Mouse (Mus musculus) adrenal gland, postnatal 0 days (tissue): ENCODE results near the gene Crebzf. TPM values are rescaled to one million over a fixed set of nuclear protein-coding genes. Genes with fewer than 3 reads are reported as not detected.

Experiments
- polyA plus RNA-seq: library from polyadenylated mRNA; unstranded; fragments of >200 nt; fragmentation: Nextera tagmentation; extraction: Ambion mirVana; gene quantifications from 2 replicates; pipeline ENCODE4 v1.2.1, GENCODE M21; 2015

The Crebzf gene
- polyA plus RNA-seq: 29.1 and 32.1 TPM in 2 replicates

GRCm38 (mm10) chr7:90442518-90443080 lies at the start of gene Crebzf:
Gene Crebzf, plus strand, starts transcription at chr7:90442729.

GRCm38 (mm10) chr7:90426020-90427001 lies 16.2 kb upstream of the Crebzf start, which contains the start of gene Ccdc89:
Gene Ccdc89, plus strand, starts transcription at chr7:90426577.

DNA sequence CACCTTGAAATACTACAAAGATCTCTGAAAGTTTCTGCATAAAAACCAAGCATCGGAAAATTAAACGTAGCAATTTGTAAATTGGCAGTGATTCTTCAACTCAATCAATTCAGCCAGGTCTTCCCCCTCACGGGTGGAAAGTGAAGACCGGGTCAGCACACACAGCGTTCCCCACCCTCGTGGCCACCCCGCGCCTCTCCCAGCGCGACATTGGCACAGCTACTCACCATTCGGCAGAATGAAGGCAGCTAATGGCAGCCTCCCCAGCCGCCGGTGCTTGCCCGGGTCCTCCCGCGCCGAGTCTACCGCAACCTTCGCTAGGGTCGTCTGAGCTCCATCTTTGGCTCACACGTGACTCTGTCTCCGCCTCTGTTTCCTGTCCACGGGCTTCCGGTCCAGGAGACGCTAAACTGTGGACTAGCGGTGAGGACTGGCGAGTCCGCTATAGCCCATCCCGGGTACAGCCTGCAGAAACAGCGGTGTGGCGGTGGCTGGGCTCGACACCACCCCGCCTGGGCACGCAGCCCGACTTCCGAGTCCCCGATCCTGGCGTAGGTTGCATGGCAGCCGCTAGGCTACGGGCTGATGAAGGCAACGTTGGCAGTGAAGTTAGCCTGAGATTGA lies 14.4 kb downstream of the Crebzf start, which contains the start of gene Tmem126a:
Gene Tmem126a (minus strand): TSS at position 385 of the 624 bp plus-strand sequence.

GRCm38 (mm10) chr7:90475793-90476312 lies 33.3 kb downstream of the Crebzf start, which contains the start of gene Tmem126b:
Gene Tmem126b, minus strand, starts transcription at chr7:90476001.

DNA sequence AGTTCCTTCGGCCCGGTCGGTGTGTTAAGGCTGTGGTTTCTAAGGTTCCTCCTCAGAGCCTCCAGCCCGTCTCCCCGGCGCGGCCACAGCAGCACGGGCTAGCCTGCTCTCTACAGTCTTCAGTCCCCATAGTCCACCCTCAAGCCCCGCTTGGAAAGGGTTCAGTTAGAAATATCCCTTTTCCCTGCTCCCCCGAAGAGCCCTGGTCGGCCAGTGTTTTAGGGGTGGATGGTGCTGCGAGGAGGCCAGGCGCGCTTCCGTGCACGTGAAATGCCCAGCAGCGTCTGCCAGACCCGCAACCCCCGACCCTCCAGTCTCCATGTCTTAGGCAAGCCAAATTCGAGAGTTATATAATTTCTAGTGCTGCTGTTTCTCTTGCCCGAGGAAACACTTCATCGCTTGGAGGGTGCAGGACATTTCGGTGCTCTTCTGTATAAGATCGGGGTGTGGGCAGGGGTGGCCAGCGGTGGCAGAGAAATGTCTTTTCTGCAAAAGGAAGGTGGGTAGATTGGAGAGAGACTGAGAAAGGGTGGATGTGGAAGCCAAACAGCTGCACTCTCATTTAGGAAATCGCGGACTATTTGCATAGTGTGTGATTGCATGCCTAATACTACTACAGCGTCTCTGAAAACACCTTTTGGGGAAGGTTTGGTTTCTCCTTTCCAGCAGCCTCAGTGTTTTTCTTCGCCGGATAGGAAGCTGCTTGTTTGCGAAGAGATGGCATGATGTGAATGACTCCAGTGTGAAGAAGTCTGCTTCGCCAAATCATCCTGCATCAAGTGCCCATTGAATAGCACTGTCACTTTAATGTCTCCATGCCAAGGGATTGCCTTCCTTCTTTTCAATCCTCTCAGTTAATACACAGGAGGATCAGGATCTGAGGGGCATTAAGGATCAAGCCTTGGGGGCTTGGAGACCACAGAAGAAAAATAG lies 34.0 kb downstream of the Crebzf start, which contains the start of gene Dlg2:
Gene Dlg2 (plus strand): TSS at position 360 of the 933 bp plus-strand sequence.

Other genes starting within 250 kb of the Crebzf start
- gene Ccdc83, start 177.0 kb upstream of the Crebzf start, polyA plus RNA-seq: not detected in 2 replicates
- 2.9 TPM in 2 replicates for gene Sytl2, start 140.5 kb upstream of the Crebzf start, polyA plus RNA-seq
- gene Ccdc89, start 16.2 kb upstream of the Crebzf start, polyA plus RNA-seq: 0.83 and 1.8 TPM in 2 replicates
- 127 and 134 TPM in 2 replicates for gene Tmem126a, start 14.5 kb downstream of the Crebzf start, polyA plus RNA-seq
- 38.4 and 55.4 TPM in 2 replicates for gene Tmem126b, start 33.3 kb downstream of the Crebzf start, polyA plus RNA-seq
- gene Dlg2, start 33.9 kb downstream of the Crebzf start, polyA plus RNA-seq: 8.2 and 15.0 TPM in 2 replicates